Mouse (Mus musculus) C2C12 (cell line): ENCODE results near the gene Ifna16. TPM values are rescaled to one million over a fixed set of nuclear protein-coding genes. Genes with fewer than 3 reads are reported as not detected.

Source experiments
- H3K27me3 ChIP-seq: one replicate; pipeline ENCODE4 v1.6.1; 2011; ENCODE audit not compliant: control insufficient read depth, insufficient read depth, insufficient read length
- H3K36me3 ChIP-seq: one replicate; pipeline ENCODE4 v1.6.1; 2011; ENCODE audit not compliant: control insufficient read depth, insufficient read depth
- H3K4me3 ChIP-seq: one replicate; pipeline ENCODE4 v1.5.1; 2011; ENCODE audit warnings: mild to moderate bottlenecking, control low read depth; ENCODE audit not compliant: poor library complexity, insufficient read depth, severe bottlenecking
- H3K79me2 ChIP-seq: one replicate; pipeline ENCODE4 v1.6.1; 2011; ENCODE audit not compliant: control insufficient read depth, insufficient read depth
- H3K79me3 ChIP-seq: one replicate; pipeline ENCODE4 v1.6.1; 2011; ENCODE audit warnings: low read depth, control low read depth
- H3ac ChIP-seq: one replicate; pipeline ENCODE3; 2011; ENCODE audit warnings: low read depth; ENCODE audit not compliant: control insufficient read depth, insufficient read length
- CEBPB ChIP-seq: IDR thresholded peaks from one replicate; pipeline ENCODE4 v1.6.1; 2011; ENCODE audit warnings: low read depth, mild to moderate bottlenecking, control low read depth, moderate library complexity
- CTCF ChIP-seq: IDR thresholded peaks from one replicate; pipeline ENCODE4 v1.5.1; 2011; ENCODE audit not compliant: control insufficient read depth, insufficient read depth, insufficient read length
- FOSL1 ChIP-seq: IDR thresholded peaks from one replicate; pipeline ENCODE4 v1.8.0; 2011; ENCODE audit warnings: mild to moderate bottlenecking, low read length; ENCODE audit not compliant: poor library complexity, insufficient read depth, severe bottlenecking
- MAX ChIP-seq: IDR thresholded peaks from one replicate; pipeline ENCODE4 v1.6.1; 2011; ENCODE audit warnings: mild to moderate bottlenecking, control low read depth
- MYOD1 ChIP-seq: IDR thresholded peaks from one replicate; pipeline ENCODE4 v1.6.1; 2011; ENCODE audit warnings: low read depth; ENCODE audit not compliant: control insufficient read depth, insufficient read length
- MYOG ChIP-seq: IDR thresholded peaks from one replicate; pipeline ENCODE4 v1.6.1; 2011; ENCODE audit not compliant: control insufficient read depth, insufficient read length; ENCODE audit errors: extremely low read depth
- USF1 ChIP-seq: IDR thresholded peaks from one replicate; pipeline ENCODE4 v1.6.1; 2011; ENCODE audit warnings: low read depth, mild to moderate bottlenecking, control low read depth, moderate library complexity
- polyA plus RNA-seq: library from polyadenylated mRNA; unstranded; fragments of >200 nt; fragmentation: generic; extraction: Trizol; gene quantifications from one replicate; pipeline ENCODE4 v1.2.1, GENCODE M21; 2012; ENCODE audit warnings: missing spikeins

Gene Ifna16
- polyA plus RNA-seq, 1 experiment: not detected

DNA sequence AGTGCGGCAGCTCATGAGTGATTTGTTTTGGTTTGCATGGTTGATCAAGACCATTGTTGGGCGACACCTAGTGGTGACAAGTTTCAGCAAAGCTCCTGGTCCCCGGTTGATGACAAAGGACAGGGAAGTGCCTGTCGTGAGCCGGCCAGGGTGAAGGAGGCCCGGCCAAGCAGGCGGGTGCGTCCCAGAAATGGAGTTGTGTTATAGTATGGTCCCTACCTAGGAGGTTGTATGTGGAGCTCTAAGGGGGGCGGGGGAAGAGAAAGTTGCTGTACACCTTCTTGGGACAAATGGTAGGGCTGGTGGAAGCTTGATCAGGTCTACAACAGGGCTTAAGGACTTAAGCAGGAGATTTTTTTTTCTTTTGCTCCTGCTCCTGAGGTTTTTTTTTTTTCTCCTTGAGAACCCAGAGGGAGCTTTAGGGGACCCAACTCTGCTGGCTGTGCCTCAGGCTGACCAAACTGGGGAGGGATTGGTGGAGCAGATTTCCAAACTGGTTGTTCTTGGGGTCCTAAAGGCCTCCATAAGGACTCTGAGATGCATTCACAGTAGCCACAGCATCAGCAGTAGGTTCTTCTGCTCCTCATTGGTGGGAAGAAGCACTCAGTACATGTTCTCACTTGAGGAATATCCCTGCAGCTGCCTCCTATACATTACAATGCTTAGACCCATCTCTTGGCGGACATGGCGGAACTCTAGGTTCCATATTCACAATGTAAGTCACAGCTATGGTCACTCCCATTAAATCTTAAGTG, 35.5 kb downstream of the Ifna16 start:
- Histone ChIP-seq H3K4me3 (peak overlapping the region; percentile 34), H3ac (peak overlapping the region; percentile 62), H3K27me3 (no peaks in the 10 kb centered on the region), H3K36me3 (no peaks in the 10 kb centered on the region), H3K79me3 (no peaks in the 10 kb centered on the region), H3K79me2 (no peaks in the 10 kb centered on the region)
- TF ChIP-seq CEBPB: no peak
- TF ChIP-seq MAX: no peak
- no peak for TF ChIP-seq MYOG
- no peak for TF ChIP-seq USF1
- TF ChIP-seq FOSL1: no peak
- peak; percentile 5 for TF ChIP-seq MYOD1
- TF ChIP-seq CTCF: peak; percentile 76

DNA sequence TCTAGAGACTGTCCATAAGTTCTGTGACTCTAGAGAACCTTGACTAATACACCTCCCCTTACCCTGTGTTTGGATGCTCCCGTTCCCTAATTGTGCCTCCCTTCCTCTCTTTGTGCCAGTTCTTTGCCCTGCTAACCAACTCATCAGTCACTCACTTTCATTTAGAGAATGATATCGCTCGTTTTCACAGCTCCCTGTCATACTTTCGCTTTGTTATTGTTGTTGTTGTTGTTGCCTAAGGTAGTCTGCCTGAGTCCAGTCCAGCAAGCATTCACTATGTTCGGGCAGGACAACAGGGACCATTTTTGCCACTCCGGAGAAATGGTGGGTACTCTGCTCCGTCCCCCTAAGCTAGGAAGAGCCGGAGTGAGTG, 36.0 kb downstream of the Ifna16 start:
- H3K4me3 ChIP-seq: peak overlapping the region; percentile 34
- H3ac ChIP-seq: peak overlapping the region; percentile 62
- H3K79me2 ChIP-seq: no peaks in the 10 kb centered on the region
- H3K79me3 ChIP-seq: no peaks in the 10 kb centered on the region
- no peak for TF ChIP-seq USF1
- TF ChIP-seq FOSL1: no peak
- no peak for TF ChIP-seq MAX
- no peak for TF ChIP-seq MYOG
- H3K27me3 ChIP-seq: no peaks in the 10 kb centered on the region
- no peaks in the 10 kb centered on the region for H3K36me3 ChIP-seq

GRCm38 (mm10) chr4:88634311-88634710, 42.4 kb downstream of the Ifna16 start, which contains the start of gene C87499:
Gene C87499 (minus strand): TSS chr4:88634411.
- Histone ChIP-seq H3ac (no peak within 1 kb of the TSS), H3K79me2 (no peaks in the 10 kb centered on the region), H3K36me3 (no peaks in the 10 kb centered on the region), H3K79me3 (no peaks in the 10 kb centered on the region), H3K27me3 (no peaks in the 10 kb centered on the region), H3K4me3 (no peak within 1 kb of the TSS)
- no peak for TF ChIP-seq FOSL1
- TF ChIP-seq CTCF: no peak
- no peak for TF ChIP-seq CEBPB
- no peak for TF ChIP-seq USF1
- no peak for TF ChIP-seq MYOD1
- TF ChIP-seq MAX: no peak
- TF ChIP-seq MYOG: no peak

Other genes starting within 250 kb of the Ifna16 start
- gene Hacd4, start 238.0 kb downstream of the Ifna16 start, polyA plus RNA-seq: 1.7 TPM
- not detected for gene Ifnb1, start 154.2 kb downstream of the Ifna16 start, polyA plus RNA-seq
- not detected for gene Ifna15, start 118.7 kb downstream of the Ifna16 start, polyA plus RNA-seq
- gene Ifna14, start 105.1 kb downstream of the Ifna16 start, polyA plus RNA-seq: not detected
- not detected for gene Ifna9, start 84.5 kb downstream of the Ifna16 start, polyA plus RNA-seq
- gene Ifna12, start 73.5 kb downstream of the Ifna16 start, polyA plus RNA-seq: not detected
- not detected for gene C87499, start 42.5 kb downstream of the Ifna16 start, polyA plus RNA-seq
- not detected for gene Ifna13, start 32.5 kb downstream of the Ifna16 start, polyA plus RNA-seq
- not detected for gene Ifna2, start 7.0 kb upstream of the Ifna16 start, polyA plus RNA-seq
- gene Ifnab, start 14.4 kb upstream of the Ifna16 start, polyA plus RNA-seq: not detected
- 1.9 TPM for gene Gm26566, start 44.9 kb upstream of the Ifna16 start, polyA plus RNA-seq
- 11.6 TPM for gene Klhl9, start 45.5 kb upstream of the Ifna16 start, polyA plus RNA-seq
- gene Gm13271, start 77.9 kb upstream of the Ifna16 start, polyA plus RNA-seq: not detected
- not detected for gene Gm13283, start 83.2 kb upstream of the Ifna16 start, polyA plus RNA-seq
- gene Gm13290, start 96.9 kb upstream of the Ifna16 start, polyA plus RNA-seq: 1.3 TPM
- not detected for gene Gm13289, start 100.0 kb upstream of the Ifna16 start, polyA plus RNA-seq
- not detected for gene Gm13272, start 102.9 kb upstream of the Ifna16 start, polyA plus RNA-seq
- gene Ifnz, start 105.2 kb upstream of the Ifna16 start, polyA plus RNA-seq: not detected
- gene Gm13276, start 108.8 kb upstream of the Ifna16 start, polyA plus RNA-seq: 0.92 TPM
- gene Gm13277, start 111.7 kb upstream of the Ifna16 start, polyA plus RNA-seq: not detected
- not detected for gene Gm13278, start 114.6 kb upstream of the Ifna16 start, polyA plus RNA-seq
- gene Gm13275, start 117.6 kb upstream of the Ifna16 start, polyA plus RNA-seq: 0.42 TPM
- gene Gm13279, start 120.5 kb upstream of the Ifna16 start, polyA plus RNA-seq: not detected
- gene Gm13285, start 122.7 kb upstream of the Ifna16 start, polyA plus RNA-seq: not detected
- 0.42 TPM for gene Gm13287, start 126.3 kb upstream of the Ifna16 start, polyA plus RNA-seq
- gene Gm13288, start 128.6 kb upstream of the Ifna16 start, polyA plus RNA-seq: 0.18 TPM
- gene Ifna7, start 139.3 kb upstream of the Ifna16 start, polyA plus RNA-seq: not detected
- gene Ifna11, start 143.0 kb upstream of the Ifna16 start, polyA plus RNA-seq: not detected
- not detected for gene Ifna6, start 150.5 kb upstream of the Ifna16 start, polyA plus RNA-seq
- gene Ifna5, start 158.6 kb upstream of the Ifna16 start, polyA plus RNA-seq: not detected
- gene Ifna4, start 164.9 kb upstream of the Ifna16 start, polyA plus RNA-seq: not detected
- gene Ifna1, start 173.2 kb upstream of the Ifna16 start, polyA plus RNA-seq: not detected
- not detected for gene Ifne, start 203.3 kb upstream of the Ifna16 start, polyA plus RNA-seq